Mouse (Mus musculus): ENCODE measurements around the gene Peli2. TPM values are rescaled to one million over a fixed set of nuclear protein-coding genes. Genes with fewer than 3 reads are reported as not detected.
A peak's percentile ranks its signal among the peaks of the same experiment; 100 is the strongest.

Gene Peli2
- total RNA-seq, 2 experiments from 2014 or later, result 18.5 to 25.2 TPM

DNA sequence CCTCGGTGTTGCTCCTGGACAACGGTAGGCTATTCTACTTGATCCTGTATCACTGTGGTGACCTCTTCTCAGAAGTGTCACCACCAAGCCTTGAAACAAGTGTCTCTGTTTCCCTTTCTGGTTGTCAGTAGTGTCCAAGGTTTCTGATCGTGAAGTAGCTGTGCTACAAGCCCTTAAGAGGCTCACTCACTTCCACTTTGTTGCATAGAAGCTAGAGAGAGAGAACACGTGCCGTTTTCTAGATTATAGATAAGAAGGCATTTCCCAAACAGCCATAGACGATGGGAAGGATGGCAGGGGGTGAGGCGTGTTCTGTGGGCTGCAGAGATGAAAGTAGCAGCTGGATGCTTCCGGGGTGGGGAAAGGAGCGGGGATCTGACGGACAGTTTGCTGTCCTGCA, 132.6 kb downstream of the Peli2 start:
- no peak for DNase-seq (ENCODE audit: low spot score in 2 of 2)
- intact Hi-C loops (cut with DNase I), result no loop called here

GRCm38 (mm10) chr14:48254696-48255095, 134.1 kb downstream of the Peli2 start:
- DNase-seq (ENCODE audit: low spot score in 2 of 2), result no peak
- intact Hi-C loops (cut with DNase I), result no loop called here

DNA sequence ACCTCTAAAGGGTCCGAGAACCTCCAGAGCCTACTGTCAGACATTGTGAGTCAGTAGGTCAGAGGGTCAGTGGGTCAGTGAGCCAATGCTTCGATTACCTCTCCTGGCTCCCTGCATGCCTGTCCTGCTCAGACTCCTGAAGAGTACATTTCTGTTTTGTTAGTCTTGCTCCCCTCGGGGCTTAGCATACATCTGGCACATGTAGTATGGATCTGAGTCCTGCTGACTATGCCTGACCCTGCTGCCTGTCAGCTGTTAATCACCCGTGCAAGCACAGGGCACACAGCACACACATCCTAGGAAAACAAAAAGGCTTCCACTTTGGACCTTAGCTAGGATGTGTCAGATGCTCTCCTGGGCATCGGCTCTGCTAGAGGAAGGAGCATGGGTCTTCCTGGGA, 134.7 kb downstream of the Peli2 start:
- intact Hi-C loops (cut with DNase I), result no loop called here
- no peak for DNase-seq (ENCODE audit: low spot score in 2 of 2)

DNA sequence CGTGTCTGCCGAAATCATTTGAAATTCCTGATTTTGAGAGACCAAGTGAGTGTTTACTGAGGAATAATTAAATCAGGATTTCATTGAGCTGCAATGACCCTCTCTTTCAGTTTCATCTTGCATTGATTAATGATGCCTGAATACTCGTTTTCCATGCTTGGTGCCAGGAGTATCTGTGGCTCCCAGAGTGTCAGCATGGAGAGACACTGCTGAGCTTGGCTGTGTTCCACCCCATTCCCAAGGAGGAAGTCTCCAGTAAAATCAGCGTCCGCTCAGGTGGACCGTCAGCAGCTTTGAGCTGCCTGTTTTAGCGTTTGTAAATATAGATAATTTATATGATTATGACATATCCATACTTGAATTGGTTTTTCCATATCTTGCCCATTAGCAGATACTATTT, 137.1 kb downstream of the Peli2 start:
- no peak for DNase-seq (ENCODE audit: low spot score in 2 of 2)
- intact Hi-C loops (cut with DNase I), result no loop called here

- no peak for DNase-seq (ENCODE audit: low spot score in 2 of 2)
- intact Hi-C loops (cut with DNase I), result no loop called here
Observed at GRCm38 (mm10) chr14:48258696-48259366, 138.2 kb downstream of the Peli2 start.

DNA sequence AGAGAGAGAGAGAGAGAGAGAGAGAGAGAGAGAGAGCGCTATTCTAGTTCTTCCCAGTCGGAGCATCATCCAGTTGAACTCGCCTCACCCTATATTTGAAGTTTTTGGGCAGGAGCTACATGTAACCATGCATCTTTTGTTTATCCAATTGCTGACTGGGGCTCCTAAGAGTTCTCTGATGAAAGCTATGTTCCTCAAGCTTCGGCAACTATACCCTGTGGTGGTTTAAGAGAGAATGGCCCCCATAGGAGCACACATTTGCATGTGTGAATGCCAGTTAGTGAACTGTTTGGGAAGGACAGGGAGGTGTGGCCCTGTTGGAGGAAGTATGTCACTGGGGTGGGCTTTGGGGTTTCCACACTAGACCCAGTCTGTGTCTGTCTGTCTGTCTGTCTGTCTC, 142.5 kb downstream of the Peli2 start:
- intact Hi-C loops (cut with DNase I), result no loop called here
- DNase-seq (ENCODE audit: low spot score in 2 of 2), result no peak

DNA sequence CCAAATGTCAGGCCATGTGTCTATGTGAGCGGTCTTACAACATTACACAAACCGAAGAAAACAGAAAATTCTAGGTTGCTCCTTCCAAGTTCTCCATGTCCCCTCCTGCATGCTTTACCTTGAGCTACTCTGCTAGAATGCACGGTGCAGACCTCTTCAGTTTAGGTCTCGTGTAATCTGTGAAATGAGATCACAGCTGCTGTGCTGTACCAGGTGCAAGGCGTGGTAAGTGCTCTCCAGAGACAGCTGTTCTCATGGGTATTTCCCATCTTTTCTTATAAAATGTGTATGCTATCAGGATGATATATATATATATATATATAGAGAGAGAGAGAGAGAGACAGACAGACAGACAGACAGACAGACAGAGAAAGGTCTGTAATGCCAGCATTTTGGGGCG, 146.1 kb downstream of the Peli2 start:
- intact Hi-C loops (cut with DNase I), result no loop called here
- no peak for DNase-seq (ENCODE audit: low spot score in 2 of 2)

DNA sequence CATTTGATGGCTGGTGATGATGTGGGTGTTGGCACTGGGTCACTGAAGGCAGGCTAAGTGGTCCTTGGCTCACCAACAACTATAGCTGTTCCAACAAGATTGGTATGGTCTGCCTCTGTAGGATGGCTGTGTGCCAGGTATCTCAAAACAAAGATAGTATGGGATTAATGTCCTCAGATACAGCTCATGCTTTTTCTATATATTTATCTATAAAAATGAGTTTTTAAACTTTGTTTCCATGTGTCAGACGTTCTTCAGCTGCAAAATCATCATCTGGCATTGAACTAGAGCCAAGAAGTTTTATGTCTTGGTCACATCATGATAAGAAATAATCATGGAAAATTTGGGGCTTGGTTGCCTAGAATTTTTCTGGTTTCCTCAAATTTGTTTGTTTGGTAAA, 157.7 kb downstream of the Peli2 start:
- intact Hi-C loops (cut with DNase I), result no loop called here
- no peak for DNase-seq (ENCODE audit: low spot score in 2 of 2)

DNA sequence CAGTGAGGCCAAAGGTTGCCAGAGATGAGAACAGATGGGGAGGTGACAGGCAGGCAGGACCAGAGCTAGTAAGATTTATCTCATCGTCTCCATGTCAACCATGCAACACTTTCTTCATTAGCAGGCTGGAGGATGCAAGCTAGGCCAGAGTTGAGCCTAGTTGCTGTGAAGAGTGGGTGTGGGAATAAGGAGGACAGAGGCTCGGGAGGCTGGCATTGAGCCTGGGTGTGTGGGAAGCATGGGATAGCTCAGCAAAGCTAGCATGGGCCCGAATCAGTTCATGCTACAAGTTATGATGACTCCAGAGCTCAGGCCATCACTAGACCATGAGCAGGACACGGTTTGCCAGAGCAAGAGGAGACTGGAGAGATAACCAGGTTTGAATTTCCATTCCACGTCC, 166.3 kb downstream of the Peli2 start:
- intact Hi-C loops (cut with DNase I), result loop anchor here (5.0 kb wide), 1 partner anchor 45 kb away; no protein-coding TSS in a partner anchor
- peak; percentile 70 to 71 for DNase-seq (ENCODE audit: low spot score in 2 of 2)

- intact Hi-C loops (cut with DNase I), result loop anchor here (5.0 kb wide), 1 partner anchor 45 kb away; no protein-coding TSS in a partner anchor
- DNase-seq (ENCODE audit: low spot score in 2 of 2), result no peak
Observed at GRCm38 (mm10) chr14:48287581-48287980, 167.0 kb downstream of the Peli2 start.

- intact Hi-C loops (cut with DNase I), result loop anchor here (5.0 kb wide), 1 partner anchor 44 kb away; no protein-coding TSS in a partner anchor
Observed at GRCm38 (mm10) chr14:48288600-48288999, 168.0 kb downstream of the Peli2 start.

DNA sequence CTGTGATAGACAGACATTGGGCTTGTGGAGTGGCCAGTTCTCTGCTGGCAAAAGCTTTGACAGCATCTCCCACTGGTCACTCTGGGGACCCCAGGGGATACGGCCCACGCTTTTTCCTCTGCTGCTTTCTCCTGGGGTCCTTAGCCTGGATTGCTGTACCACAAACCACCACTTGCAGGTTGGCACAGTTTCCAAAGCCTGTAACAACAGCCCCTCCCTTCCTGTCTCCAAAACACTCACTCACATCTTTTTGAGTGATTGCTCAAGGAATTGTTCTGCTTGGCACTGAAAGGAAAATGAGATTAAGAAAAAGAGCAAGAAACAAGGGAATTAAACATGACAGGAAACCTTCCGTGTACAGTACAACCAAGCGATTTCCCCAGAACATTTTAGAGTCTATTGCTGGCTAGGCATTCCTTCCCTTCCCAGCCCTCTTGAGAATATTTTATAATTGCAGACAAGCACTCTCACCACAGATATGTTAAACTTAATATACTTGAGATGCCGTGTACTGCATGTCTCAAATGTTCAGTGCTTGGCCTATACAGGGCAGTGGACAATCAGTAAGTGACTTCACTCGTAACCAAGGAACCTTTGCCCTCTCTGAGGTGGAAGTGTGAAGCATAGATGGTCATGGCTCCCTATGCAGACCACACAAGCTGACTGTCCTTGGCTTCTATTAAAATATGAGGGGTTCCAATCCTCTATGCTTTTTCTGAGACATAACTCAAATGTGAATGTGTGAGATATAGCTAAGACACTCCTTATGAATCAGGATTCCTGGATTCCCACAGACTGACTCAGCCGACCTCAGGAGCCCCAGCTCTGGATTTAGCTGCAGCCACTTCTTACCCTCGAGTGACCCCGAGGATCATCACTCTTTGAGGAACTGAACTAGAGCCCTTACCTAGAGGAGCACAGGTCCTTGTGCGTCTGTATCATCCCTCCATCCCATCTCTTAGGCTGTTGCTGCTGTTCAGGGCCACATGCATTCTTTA, 169.3 kb downstream of the Peli2 start:
- DNase-seq (ENCODE audit: low spot score in 2 of 2), result no peak
- intact Hi-C loops (cut with DNase I), result loop anchor here (5.0 kb wide), 1 partner anchor 42 kb away; no protein-coding TSS in a partner anchor

More at GRCm38 (mm10) chr14:48288600-48288999, 168.0 kb downstream of the Peli2 start:
- no peak for DNase-seq (ENCODE audit: low spot score in 2 of 2)

DNA sequence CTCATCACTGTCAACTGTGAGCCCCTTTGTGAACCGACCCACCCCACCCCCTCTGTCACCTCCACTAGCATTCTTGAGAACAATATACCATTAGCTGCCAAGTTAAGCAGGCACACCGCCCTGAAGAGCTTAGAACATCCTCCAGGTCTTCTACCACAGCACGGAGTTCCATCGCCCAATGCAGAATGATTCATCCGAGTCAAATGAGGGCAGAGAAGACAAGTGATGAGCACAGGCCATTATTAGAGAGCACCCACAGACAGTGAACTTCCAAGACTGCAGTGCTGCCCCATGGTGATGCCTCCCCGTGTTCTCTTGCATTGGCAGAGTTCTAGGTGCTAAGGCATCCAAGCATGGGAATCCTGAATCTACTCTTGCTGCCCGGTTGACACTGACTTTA, 172.9 kb downstream of the Peli2 start:
- no peak for DNase-seq (ENCODE audit: low spot score in 2 of 2)
- intact Hi-C loops (cut with DNase I), result no loop called here

DNA sequence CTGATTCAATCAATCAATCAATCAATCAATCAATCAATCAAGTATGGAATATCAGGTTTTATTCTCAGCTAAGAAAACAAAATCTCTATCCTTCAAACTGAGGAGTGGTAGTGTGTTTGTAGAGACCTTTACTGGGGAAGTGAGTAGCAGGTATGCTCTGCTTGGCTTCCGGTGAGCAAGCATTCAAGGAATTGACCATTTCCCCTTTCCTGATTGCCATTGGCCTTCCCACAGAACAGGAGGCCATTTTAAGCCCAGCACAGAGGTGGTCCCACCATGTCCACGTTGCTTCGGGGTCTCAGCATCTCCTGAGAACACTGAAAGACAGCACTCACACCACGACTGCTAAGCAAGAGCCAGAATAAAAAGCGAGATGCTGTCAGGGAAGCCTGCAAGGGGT, 174.8 kb downstream of the Peli2 start:
- intact Hi-C loops (cut with DNase I), result no loop called here
- DNase-seq (ENCODE audit: low spot score in 2 of 2), result no peak

GRCm38 (mm10) chr14:48295815-48296271, 175.2 kb downstream of the Peli2 start:
- intact Hi-C loops (cut with DNase I), result no loop called here
- DNase-seq (ENCODE audit: low spot score in 2 of 2), result peak; percentile 21 to 24

DNA sequence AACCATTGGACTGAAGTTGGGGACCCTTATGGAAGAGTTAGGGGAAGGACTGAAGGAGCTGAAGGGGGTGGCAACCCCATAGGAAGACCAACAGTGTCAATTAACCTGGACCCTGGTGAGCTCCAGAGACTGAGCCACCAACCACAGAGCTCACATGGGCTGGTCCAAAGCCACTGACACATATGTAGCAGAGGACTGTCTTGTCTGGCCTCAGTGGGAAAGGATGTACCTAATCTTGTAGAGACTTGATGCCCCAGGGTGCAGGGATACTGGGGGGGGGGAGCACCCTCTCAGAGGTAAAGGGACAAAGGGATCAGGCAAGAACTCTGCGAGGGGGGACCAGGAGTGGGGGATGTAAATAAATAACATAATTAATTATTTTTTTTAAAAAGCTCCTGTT, 176.2 kb downstream of the Peli2 start:
- DNase-seq (ENCODE audit: low spot score in 2 of 2), result no peak
- intact Hi-C loops (cut with DNase I), result no loop called here

DNA sequence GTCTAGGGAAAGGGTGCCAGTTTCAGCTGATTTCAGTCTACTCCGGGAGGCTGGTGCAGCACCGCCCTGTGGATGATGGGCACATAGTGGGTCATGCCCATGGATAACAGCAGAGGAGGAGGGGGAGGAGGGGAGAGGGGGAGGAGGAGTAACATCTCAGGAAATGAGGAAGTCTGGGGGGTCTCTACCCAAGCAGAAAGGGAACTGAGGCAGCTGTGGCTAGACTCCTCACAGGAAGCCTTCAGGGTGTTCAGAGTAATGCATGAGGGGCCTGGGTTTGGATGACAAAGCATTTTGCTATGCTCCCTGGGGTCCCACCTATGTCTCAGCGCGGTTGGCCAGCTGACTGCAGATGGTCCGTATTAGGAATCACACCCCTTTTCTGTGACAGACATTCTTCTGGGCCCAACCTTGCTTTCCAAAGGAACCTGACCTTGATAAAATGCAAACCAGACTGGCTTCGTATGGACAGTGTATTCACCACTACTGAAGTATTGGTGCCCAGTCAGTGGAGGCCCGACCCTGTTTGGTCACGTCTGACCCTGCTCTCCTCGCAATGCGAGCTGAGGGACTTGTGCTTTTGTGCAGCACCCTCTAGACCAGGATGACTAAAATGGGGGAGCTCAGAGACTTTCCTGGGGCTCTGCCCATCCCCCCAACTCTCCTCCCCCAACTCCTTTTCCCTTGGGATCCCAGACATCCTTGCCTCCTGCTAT, 182.0 kb downstream of the Peli2 start:
- intact Hi-C loops (cut with DNase I), result no loop called here
- no peak for DNase-seq (ENCODE audit: low spot score in 2 of 2)

DNA sequence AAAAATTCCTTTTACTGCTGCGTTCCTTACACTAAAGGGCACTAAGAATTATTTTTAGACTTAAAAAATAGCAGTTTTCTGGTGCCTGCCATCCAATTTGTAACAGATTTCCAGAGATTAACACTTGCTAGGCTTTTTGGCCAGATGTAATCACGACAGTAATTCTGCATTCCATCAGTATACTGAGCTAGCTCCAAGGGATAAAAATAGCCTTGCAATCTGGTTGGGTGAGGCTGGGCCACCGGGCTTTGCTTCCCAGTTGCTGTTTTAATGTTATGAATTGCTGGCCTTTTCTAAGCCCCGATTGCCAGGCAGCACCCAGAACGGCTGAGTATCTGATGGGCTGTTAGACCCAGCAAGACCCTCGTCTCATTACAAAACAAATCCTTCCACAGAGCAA, 182.6 kb downstream of the Peli2 start:
- peak; percentile 12 to 37 for DNase-seq (ENCODE audit: low spot score in 2 of 2)
- intact Hi-C loops (cut with DNase I), result no loop called here

GRCm38 (mm10) chr14:48303841-48304240, 183.2 kb downstream of the Peli2 start:
- no peak for DNase-seq (ENCODE audit: low spot score in 2 of 2)
- intact Hi-C loops (cut with DNase I), result no loop called here

- DNase-seq (ENCODE audit: low spot score in 2 of 2), result no peak
- intact Hi-C loops (cut with DNase I), result no loop called here
Observed at GRCm38 (mm10) chr14:48313234-48313633, 192.6 kb downstream of the Peli2 start.

All from left cerebral cortex, postnatal 36 days (tissue).